Mouse (Mus musculus): ENCODE results near the gene Prkar1b. TPM values are rescaled to one million over a fixed set of nuclear protein-coding genes. Genes with fewer than 3 reads are reported as not detected.
A peak's percentile ranks its signal among the peaks of the same experiment; 100 is the strongest.

Prkar1b gene
- polyA plus RNA-seq, 1 experiment from 2014 or later, result 19.5 TPM

GRCm38 (mm10) chr5:139088173-139088572, 61.6 kb downstream of the Prkar1b start:
- Histone ChIP-seq H3K27ac (ENCODE audit: low read length) (no peak overlapping the region), H3K4me2 (replicated peaks; ENCODE audit: low read depth, low read length) (no peak overlapping the region), H3K9me3 (ENCODE audit: control insufficient read depth, low read depth, low read length) (no peaks in the 10 kb centered on the region), H3K27me3 (ENCODE audit: control insufficient read depth, insufficient read depth, low read length) (no peaks in the 10 kb centered on the region), H3K4me3 (ENCODE audit: low read depth, low read length) (no peak overlapping the region), H3K4me1 (ENCODE audit: control insufficient read depth, insufficient read depth, low read length) (no peaks in the 10 kb centered on the region), H3K36me3 (ENCODE audit: control insufficient read depth, insufficient read depth, low read length) (no peaks in the 10 kb centered on the region), H3K9ac (replicated peaks; ENCODE audit: low read depth, low read length) (no peak overlapping the region)
- 93% methylated on average over 5 of the region's 5 CpGs for WGBS
- ATAC-seq (ENCODE audit: insufficient number of reproducible peaks, insufficient read depth, low FRiP score, low read depth), result no peak

GRCm38 (mm10) chr5:139084831-139085519, 64.8 kb downstream of the Prkar1b start:
- WGBS, result 68% methylated on average over 7 of the region's 7 CpGs
- no peaks in the 10 kb centered on the region for H3K27me3 ChIP-seq (ENCODE audit: control insufficient read depth, insufficient read depth, low read length)
- H3K36me3 ChIP-seq (ENCODE audit: control insufficient read depth, insufficient read depth, low read length), result no peaks in the 10 kb centered on the region
- no peak overlapping the region for H3K27ac ChIP-seq (ENCODE audit: low read length)
- H3K9ac ChIP-seq (replicated peaks; ENCODE audit: low read depth, low read length), result no peak overlapping the region
- no peaks in the 10 kb centered on the region for H3K9me3 ChIP-seq (ENCODE audit: control insufficient read depth, low read depth, low read length)
- peaks cover 9% of the 10 kb centered on the region; the same call in 1 of the 2 replicates for H3K4me1 ChIP-seq (ENCODE audit: control insufficient read depth, insufficient read depth, low read length)
- peak; percentile 39; the same call in 1 of the 2 replicates for ATAC-seq (ENCODE audit: insufficient number of reproducible peaks, insufficient read depth, low FRiP score, low read depth)
- no peak overlapping the region for H3K4me2 ChIP-seq (replicated peaks; ENCODE audit: low read depth, low read length)
- H3K4me3 ChIP-seq (ENCODE audit: low read depth, low read length), result no peak overlapping the region

- no peaks in the 10 kb centered on the region for H3K27me3 ChIP-seq (ENCODE audit: control insufficient read depth, insufficient read depth, low read length)
- no peaks in the 10 kb centered on the region for H3K9me3 ChIP-seq (ENCODE audit: control insufficient read depth, low read depth, low read length)
- WGBS, result 86% methylated on average over 6 of the region's 6 CpGs
- H3K4me3 ChIP-seq (ENCODE audit: low read depth, low read length), result no peak overlapping the region
- H3K4me1 ChIP-seq (ENCODE audit: control insufficient read depth, insufficient read depth, low read length), result peaks cover 9% of the 10 kb centered on the region; the same call in 1 of the 2 replicates
- no peak overlapping the region for H3K4me2 ChIP-seq (replicated peaks; ENCODE audit: low read depth, low read length)
- H3K36me3 ChIP-seq (ENCODE audit: control insufficient read depth, insufficient read depth, low read length), result no peaks in the 10 kb centered on the region
- H3K27ac ChIP-seq (ENCODE audit: low read length), result no peak overlapping the region
- no peak overlapping the region for H3K9ac ChIP-seq (replicated peaks; ENCODE audit: low read depth, low read length)
- ATAC-seq (ENCODE audit: insufficient number of reproducible peaks, insufficient read depth, low FRiP score, low read depth), result no peak
Observed at GRCm38 (mm10) chr5:139084302-139084701, 65.5 kb downstream of the Prkar1b start.

GRCm38 (mm10) chr5:139083841-139084240, 66.0 kb downstream of the Prkar1b start:
- ATAC-seq (ENCODE audit: insufficient number of reproducible peaks, insufficient read depth, low FRiP score, low read depth), result no peak
- whole genome bisulfite sequencing, result 71% methylated on average over 4 of the region's 4 CpGs

GRCm38 (mm10) chr5:139081370-139081769, 68.4 kb downstream of the Prkar1b start:
- Histone ChIP-seq H3K9ac (replicated peaks; ENCODE audit: low read depth, low read length) (no peak overlapping the region), H3K27ac (ENCODE audit: low read length) (no peak overlapping the region), H3K4me3 (ENCODE audit: low read depth, low read length) (no peak overlapping the region), H3K36me3 (ENCODE audit: control insufficient read depth, insufficient read depth, low read length) (no peaks in the 10 kb centered on the region), H3K9me3 (ENCODE audit: control insufficient read depth, low read depth, low read length) (no peaks in the 10 kb centered on the region), H3K4me1 (ENCODE audit: control insufficient read depth, insufficient read depth, low read length) (peaks cover 27% of the 10 kb centered on the region), H3K4me2 (replicated peaks; ENCODE audit: low read depth, low read length) (no peak overlapping the region), H3K27me3 (ENCODE audit: control insufficient read depth, insufficient read depth, low read length) (no peaks in the 10 kb centered on the region)
- WGBS, result 26% methylated on average over 6 of the region's 6 CpGs
- no peak for ATAC-seq (ENCODE audit: insufficient number of reproducible peaks, insufficient read depth, low FRiP score, low read depth)

More at GRCm38 (mm10) chr5:139083841-139084240, 66.0 kb downstream of the Prkar1b start:
- Histone ChIP-seq H3K4me2 (replicated peaks; ENCODE audit: low read depth, low read length) (no peak overlapping the region), H3K9me3 (ENCODE audit: control insufficient read depth, low read depth, low read length) (no peaks in the 10 kb centered on the region), H3K4me1 (ENCODE audit: control insufficient read depth, insufficient read depth, low read length) (peaks cover 9% of the 10 kb centered on the region; the same call in 1 of the 2 replicates), H3K27me3 (ENCODE audit: control insufficient read depth, insufficient read depth, low read length) (no peaks in the 10 kb centered on the region), H3K27ac (ENCODE audit: low read length) (no peak overlapping the region), H3K9ac (replicated peaks; ENCODE audit: low read depth, low read length) (no peak overlapping the region), H3K4me3 (ENCODE audit: low read depth, low read length) (no peak overlapping the region), H3K36me3 (ENCODE audit: control insufficient read depth, insufficient read depth, low read length) (no peaks in the 10 kb centered on the region)

GRCm38 (mm10) chr5:139078156-139078462, 71.7 kb downstream of the Prkar1b start:
- peak overlapping the region; percentile 10; the same call in 1 of the 2 replicates for H3K27ac ChIP-seq (ENCODE audit: low read length)
- no peaks in the 10 kb centered on the region for H3K36me3 ChIP-seq (ENCODE audit: control insufficient read depth, insufficient read depth, low read length)
- no peaks in the 10 kb centered on the region for H3K9me3 ChIP-seq (ENCODE audit: control insufficient read depth, low read depth, low read length)
- 35% methylated on average over 4 of the region's 4 CpGs for WGBS
- no peak overlapping the region for H3K4me2 ChIP-seq (replicated peaks; ENCODE audit: low read depth, low read length)
- no peak overlapping the region for H3K4me3 ChIP-seq (ENCODE audit: low read depth, low read length)
- no peaks in the 10 kb centered on the region for H3K27me3 ChIP-seq (ENCODE audit: control insufficient read depth, insufficient read depth, low read length)
- ATAC-seq (ENCODE audit: insufficient number of reproducible peaks, insufficient read depth, low FRiP score, low read depth), result 0 out of 2 replicates have a peak, but pooled peaks have one; percentile 19
- peaks cover 32% of the 10 kb centered on the region for H3K4me1 ChIP-seq (ENCODE audit: control insufficient read depth, insufficient read depth, low read length)
- no peak overlapping the region for H3K9ac ChIP-seq (replicated peaks; ENCODE audit: low read depth, low read length)

GRCm38 (mm10) chr5:139077311-139078155, 72.3 kb downstream of the Prkar1b start:
- peak; percentile 18; the same call in 1 of the 2 replicates for ATAC-seq (ENCODE audit: insufficient number of reproducible peaks, insufficient read depth, low FRiP score, low read depth)
- Histone ChIP-seq H3K9ac (replicated peaks; ENCODE audit: low read depth, low read length) (no peak overlapping the region), H3K4me3 (ENCODE audit: low read depth, low read length) (no peak overlapping the region), H3K27ac (ENCODE audit: low read length) (peak overlapping the region; percentile 10; the same call in 1 of the 2 replicates), H3K27me3 (ENCODE audit: control insufficient read depth, insufficient read depth, low read length) (no peaks in the 10 kb centered on the region), H3K36me3 (ENCODE audit: control insufficient read depth, insufficient read depth, low read length) (no peaks in the 10 kb centered on the region), H3K9me3 (ENCODE audit: control insufficient read depth, low read depth, low read length) (no peaks in the 10 kb centered on the region), H3K4me1 (ENCODE audit: control insufficient read depth, insufficient read depth, low read length) (peaks cover 32% of the 10 kb centered on the region), H3K4me2 (replicated peaks; ENCODE audit: low read depth, low read length) (no peak overlapping the region)
- WGBS, result 42% methylated on average over 11 of the region's 11 CpGs

GRCm38 (mm10) chr5:139076450-139076849, 73.4 kb downstream of the Prkar1b start:
- Histone ChIP-seq H3K4me3 (ENCODE audit: low read depth, low read length) (no peak overlapping the region), H3K27me3 (ENCODE audit: control insufficient read depth, insufficient read depth, low read length) (no peaks in the 10 kb centered on the region), H3K4me1 (ENCODE audit: control insufficient read depth, insufficient read depth, low read length) (peaks cover 25% of the 10 kb centered on the region), H3K36me3 (ENCODE audit: control insufficient read depth, insufficient read depth, low read length) (no peaks in the 10 kb centered on the region), H3K27ac (ENCODE audit: low read length) (no peak overlapping the region), H3K4me2 (replicated peaks; ENCODE audit: low read depth, low read length) (no peak overlapping the region), H3K9me3 (ENCODE audit: control insufficient read depth, low read depth, low read length) (no peaks in the 10 kb centered on the region), H3K9ac (replicated peaks; ENCODE audit: low read depth, low read length) (no peak overlapping the region)
- 75% methylated on average over 7 of the region's 7 CpGs for WGBS
- ATAC-seq (ENCODE audit: insufficient number of reproducible peaks, insufficient read depth, low FRiP score, low read depth), result no peak
